Mouse (Mus musculus) kidney, postnatal 25 days (tissue): ENCODE results near the gene Wdr31.
"Not testable (repeated sequence)": the region's sequence is repeated elsewhere in the genome, so short reads cannot be mapped to it uniquely, and the experiment has no call there.

Experiments
- DNase-seq, 2 experiments: peaks; one replicate each; pipeline ENCODE4 v3.0.0; 2021; ENCODE audit warnings: mixed read lengths in 2 of 2

The Wdr31 gene

GRCm38 (mm10) chr4:62495946-62496345, 25.2 kb upstream of the Wdr31 start:
- DNase-seq: peak; percentile 83 to 91

GRCm38 (mm10) chr4:62494230-62494629, 23.5 kb upstream of the Wdr31 start:
- DNase-seq: no peak

- DNase-seq: no peak
Measured at GRCm38 (mm10) chr4:62492682-62493081, 22.0 kb upstream of the Wdr31 start.

GRCm38 (mm10) chr4:62487914-62488313, 17.2 kb upstream of the Wdr31 start:
- no peak for DNase-seq

- no peak for DNase-seq
Measured at GRCm38 (mm10) chr4:62487172-62487571, 16.5 kb upstream of the Wdr31 start.

- no peak for DNase-seq
Measured at GRCm38 (mm10) chr4:62486162-62486696, 15.5 kb upstream of the Wdr31 start.

- DNase-seq: peak; percentile 20 to 51
Measured at GRCm38 (mm10) chr4:62485450-62486161, 14.9 kb upstream of the Wdr31 start.

GRCm38 (mm10) chr4:62484928-62485327, 14.2 kb upstream of the Wdr31 start:
- DNase-seq: no peak

GRCm38 (mm10) chr4:62480709-62481605, 10.3 kb upstream of the Wdr31 start:
- peak; percentile 56 to 60 for DNase-seq

- DNase-seq: peak; percentile 75 to 89
Measured at GRCm38 (mm10) chr4:62479937-62480708, 9.4 kb upstream of the Wdr31 start, which contains the start of gene Bspry. TSS of gene Bspry (plus strand) at chr4:62480053.

- not testable (repeated sequence) for DNase-seq
Measured at GRCm38 (mm10) chr4:62479593-62479936, 8.9 kb upstream of the Wdr31 start.

GRCm38 (mm10) chr4:62477542-62478244, 7.0 kb upstream of the Wdr31 start:
- no peak for DNase-seq

GRCm38 (mm10) chr4:62475793-62476192, 5.1 kb upstream of the Wdr31 start:
- DNase-seq: no peak

GRCm38 (mm10) chr4:62475131-62475530, 4.4 kb upstream of the Wdr31 start:
- DNase-seq: no peak

- DNase-seq: no peak
Measured at GRCm38 (mm10) chr4:62472071-62472470, 1.4 kb upstream of the Wdr31 start.

- no peak for DNase-seq
Measured at GRCm38 (mm10) chr4:62468158-62468557, 2.5 kb downstream of the Wdr31 start.

GRCm38 (mm10) chr4:62463124-62463523, 7.6 kb downstream of the Wdr31 start:
- DNase-seq: peak in 1 of 2 experiments; percentile 42

GRCm38 (mm10) chr4:62460348-62460747, 10.3 kb downstream of the Wdr31 start:
- no peak for DNase-seq

GRCm38 (mm10) chr4:62459081-62459480, 11.6 kb downstream of the Wdr31 start:
- DNase-seq: no peak

GRCm38 (mm10) chr4:62454995-62455394, 15.7 kb downstream of the Wdr31 start:
- DNase-seq: peak; percentile 52 to 61

GRCm38 (mm10) chr4:62440986-62441385, 29.7 kb downstream of the Wdr31 start:
- DNase-seq: no peak

GRCm38 (mm10) chr4:62440544-62440943, 30.2 kb downstream of the Wdr31 start:
- DNase-seq: peak; percentile 63 to 85
